Mouse (Mus musculus) embryo, embryonic 9.5 days (tissue): ENCODE measurements around the gene Cacng5.

Experiments used
- DNase-seq: peaks from one replicate; pipeline ENCODE4 v3.0.0-alpha.2; 2017; ENCODE audit errors: extremely low spot score

Cacng5 gene

GRCm38 (mm10) chr11:107914634-107915226, at the start of gene Cacng5:
Gene Cacng5, minus strand, starts transcription at chr11:107915055.
- peak; percentile 80 for DNase-seq

GRCm38 (mm10) chr11:107957566-107958350, 42.9 kb upstream of the Cacng5 start:
- no peak for DNase-seq

- no peak for DNase-seq
Measured at GRCm38 (mm10) chr11:107955191-107956062, 40.6 kb upstream of the Cacng5 start.

GRCm38 (mm10) chr11:107951431-107951830, 36.6 kb upstream of the Cacng5 start:
- no peak for DNase-seq

- DNase-seq: no peak
Measured at GRCm38 (mm10) chr11:107950658-107951057, 35.8 kb upstream of the Cacng5 start.

GRCm38 (mm10) chr11:107950211-107950610, 35.4 kb upstream of the Cacng5 start:
- DNase-seq: no peak

- DNase-seq: no peak
Measured at GRCm38 (mm10) chr11:107947951-107948350, 33.1 kb upstream of the Cacng5 start.

GRCm38 (mm10) chr11:107946823-107947222, 32.0 kb upstream of the Cacng5 start:
- DNase-seq: no peak

- DNase-seq: no peak
Measured at GRCm38 (mm10) chr11:107936929-107937328, 22.1 kb upstream of the Cacng5 start.

GRCm38 (mm10) chr11:107931721-107932120, 16.9 kb upstream of the Cacng5 start:
- DNase-seq: no peak

- DNase-seq: no peak
Measured at GRCm38 (mm10) chr11:107931288-107931687, 16.4 kb upstream of the Cacng5 start.

GRCm38 (mm10) chr11:107929712-107930111, 14.9 kb upstream of the Cacng5 start:
- DNase-seq: no peak

GRCm38 (mm10) chr11:107919852-107920508, 5.1 kb upstream of the Cacng5 start:
- peak; percentile 41 for DNase-seq

- DNase-seq: no peak
Measured at GRCm38 (mm10) chr11:107917721-107918235, 2.9 kb upstream of the Cacng5 start.

- DNase-seq: no peak
Measured at GRCm38 (mm10) chr11:107913317-107913716, 1.5 kb downstream of the Cacng5 start.

- DNase-seq: no peak
Measured at GRCm38 (mm10) chr11:107905364-107905763, 9.5 kb downstream of the Cacng5 start.

- no peak for DNase-seq
Measured at GRCm38 (mm10) chr11:107903966-107904605, 10.8 kb downstream of the Cacng5 start.

GRCm38 (mm10) chr11:107900470-107900869, 14.4 kb downstream of the Cacng5 start:
- peak; percentile 25 for DNase-seq

- DNase-seq: no peak
Measured at GRCm38 (mm10) chr11:107898698-107899097, 16.2 kb downstream of the Cacng5 start.

GRCm38 (mm10) chr11:107895635-107896034, 19.2 kb downstream of the Cacng5 start:
- no peak for DNase-seq

- DNase-seq: no peak
Measured at GRCm38 (mm10) chr11:107891377-107891776, 23.5 kb downstream of the Cacng5 start.
